Mouse (Mus musculus) myocyte (in vitro differentiated cells): Measurements from ENCODE around the gene Tln2. TPM values are rescaled to one million over a fixed set of nuclear protein-coding genes. Genes with fewer than 3 reads are reported as not detected.

Source experiments
- H3K27me3 ChIP-seq: one replicate; pipeline ENCODE4 v1.6.1; 2011; ENCODE audit not compliant: control insufficient read depth, insufficient read depth, insufficient read length
- H3K36me3 ChIP-seq: one replicate; pipeline ENCODE4 v1.6.1; 2011; ENCODE audit not compliant: control insufficient read depth, insufficient read depth
- H3K4me2 ChIP-seq: one replicate; pipeline ENCODE4 v1.6.1; 2011; ENCODE audit warnings: low read depth, control low read depth
- H3K4me3 ChIP-seq: one replicate; pipeline ENCODE4 v1.5.1; 2011; ENCODE audit warnings: mild to moderate bottlenecking, control low read depth, moderate library complexity
- H3K79me2 ChIP-seq: one replicate; pipeline ENCODE4 v1.6.1; 2011; ENCODE audit not compliant: control insufficient read depth, insufficient read depth
- H3ac ChIP-seq: one replicate; pipeline ENCODE4 v1.6.1; 2011; ENCODE audit not compliant: control insufficient read depth, insufficient read length
- CEBPB ChIP-seq: IDR thresholded peaks from 2 replicates; pipeline ENCODE4 v1.6.1; 2011; ENCODE audit warnings: mild to moderate bottlenecking, moderate library complexity; ENCODE audit not compliant: poor library complexity, insufficient read depth, severe bottlenecking
- E2F4 ChIP-seq: IDR thresholded peaks from one replicate; pipeline ENCODE4 v1.6.1; 2011; ENCODE audit warnings: mild to moderate bottlenecking, control low read depth, moderate library complexity; ENCODE audit not compliant: insufficient read depth
- MAX ChIP-seq: IDR thresholded peaks from one replicate; pipeline ENCODE4 v1.6.1; 2011; ENCODE audit warnings: low read depth, mild to moderate bottlenecking, control low read depth
- MYOD1 ChIP-seq, 3 experiments: IDR thresholded peaks; one replicate each; pipeline ENCODE4 v1.6.1; 2011; ENCODE audit warnings: control low read depth in 2 of 3, low read depth in 2 of 3, mild to moderate bottlenecking in 2 of 3, moderate library complexity in 1 of 3; ENCODE audit not compliant: insufficient read length in 2 of 3, control insufficient read depth in 1 of 3
- MYOG ChIP-seq, 3 experiments: IDR thresholded peaks; one replicate each; pipeline ENCODE4 v1.6.1; 2011; ENCODE audit warnings: control low read depth in 2 of 3, low read depth in 2 of 3, mild to moderate bottlenecking in 2 of 3; ENCODE audit not compliant: insufficient read length in 2 of 3, control insufficient read depth in 1 of 3, insufficient read depth in 1 of 3
- POLR2A ChIP-seq: IDR thresholded peaks from one replicate; pipeline ENCODE4 v1.6.1; 2011; ENCODE audit warnings: low read depth, mild to moderate bottlenecking, control low read depth, moderate library complexity; ENCODE audit not compliant: insufficient read length
- POLR2AphosphoS2 ChIP-seq: IDR thresholded peaks from one replicate; pipeline ENCODE4 v1.6.1; 2011; ENCODE audit warnings: low read depth, control low read depth; ENCODE audit not compliant: insufficient read length
- REST ChIP-seq: IDR thresholded peaks from one replicate; pipeline ENCODE4 v1.6.1; 2011; ENCODE audit warnings: mild to moderate bottlenecking, control low read depth, moderate library complexity; ENCODE audit not compliant: insufficient read depth, insufficient read length
- SRF ChIP-seq: IDR thresholded peaks from one replicate; pipeline ENCODE4 v1.6.1; 2011; ENCODE audit warnings: low read depth; ENCODE audit not compliant: control insufficient read depth, insufficient read length
- TCF12 ChIP-seq: IDR thresholded peaks from one replicate; pipeline ENCODE4 v1.6.1; 2011; ENCODE audit warnings: mild to moderate bottlenecking, control low read depth; ENCODE audit not compliant: poor library complexity, insufficient read depth, severe bottlenecking
- TCF3 ChIP-seq: IDR thresholded peaks from one replicate; pipeline ENCODE4 v1.6.1; 2011; ENCODE audit warnings: low read depth, control low read depth; ENCODE audit not compliant: insufficient read length
- USF1 ChIP-seq: IDR thresholded peaks from one replicate; pipeline ENCODE4 v1.6.1; 2011; ENCODE audit warnings: low read depth, mild to moderate bottlenecking, control low read depth, moderate library complexity
- polyA plus RNA-seq: library from polyadenylated mRNA; unstranded; fragments of >200 nt; fragmentation: generic; extraction: Trizol; gene quantifications from one replicate; pipeline ENCODE4 v1.2.1, GENCODE M21; 2012; ENCODE audit warnings: missing spikeins

Tln2 gene
- polyA plus RNA-seq, 1 experiment: 28.6 TPM

GRCm38 (mm10) chr9:67496368-67496767, 63.1 kb downstream of the Tln2 start:
- Histone ChIP-seq H3K79me2 (peaks cover 4% of the 10 kb centered on the region), H3K4me3 (no peak overlapping the region), H3K27me3 (no peaks in the 10 kb centered on the region), H3K36me3 (peaks cover 4% of the 10 kb centered on the region), H3K4me2 (no peak overlapping the region), H3ac (no peak overlapping the region)
- TF ChIP-seq USF1: no peak
- peak; percentile 71; the same call in 1 of the 2 replicates for TF ChIP-seq CEBPB

GRCm38 (mm10) chr9:67495350-67495749, 64.2 kb downstream of the Tln2 start:
- no peak overlapping the region for H3K4me3 ChIP-seq
- TF ChIP-seq MYOG (IDR thresholded peaks at IDR 0.05; ENCODE audit: control insufficient read depth in 1 of 3, insufficient read depth in 1 of 3, insufficient read length in 2 of 3, low read depth in 2 of 3): no peak
- TF ChIP-seq E2F4: no peak
- TF ChIP-seq REST: no peak
- TF ChIP-seq POLR2A: no peak
- TF ChIP-seq POLR2AphosphoS2: no peak
- TF ChIP-seq SRF: no peak
- peak overlapping the region; percentile 20 for H3K4me2 ChIP-seq
- no peaks in the 10 kb centered on the region for H3K27me3 ChIP-seq
- H3K79me2 ChIP-seq: peaks cover 4% of the 10 kb centered on the region
- no peak overlapping the region for H3ac ChIP-seq
- H3K36me3 ChIP-seq: peaks cover 4% of the 10 kb centered on the region

GRCm38 (mm10) chr9:67493876-67494552, 65.5 kb downstream of the Tln2 start:
- H3K79me2 ChIP-seq: peaks cover 4% of the 10 kb centered on the region
- no peak for TF ChIP-seq REST
- no peak for TF ChIP-seq MAX
- peak; percentile 34 for TF ChIP-seq TCF3
- no peak for TF ChIP-seq USF1
- peak; percentile 93 to 97 (median 97) for TF ChIP-seq MYOD1 (IDR thresholded peaks at IDR 0.05; ENCODE audit: control insufficient read depth in 1 of 3, insufficient read length in 2 of 3, low read depth in 2 of 3)
- peak; percentile 81 for TF ChIP-seq CEBPB
- TF ChIP-seq POLR2AphosphoS2: no peak
- peak; percentile 54 for TF ChIP-seq TCF12
- H3K27me3 ChIP-seq: no peaks in the 10 kb centered on the region
- H3K36me3 ChIP-seq: peaks cover 4% of the 10 kb centered on the region
- no peak overlapping the region for H3K4me3 ChIP-seq
- no peak overlapping the region for H3ac ChIP-seq
- H3K4me2 ChIP-seq: peak overlapping the region; percentile 39

GRCm38 (mm10) chr9:67489370-67489769, 70.1 kb downstream of the Tln2 start:
- no peak overlapping the region for H3K4me3 ChIP-seq
- H3K36me3 ChIP-seq: peaks cover 4% of the 10 kb centered on the region
- no peaks in the 10 kb centered on the region for H3K27me3 ChIP-seq
- H3K79me2 ChIP-seq: no peaks in the 10 kb centered on the region
- no peak overlapping the region for H3K4me2 ChIP-seq
- no peak for TF ChIP-seq USF1
- no peak overlapping the region for H3ac ChIP-seq

- no peaks in the 10 kb centered on the region for H3K79me2 ChIP-seq
- peak overlapping the region; percentile 14 for H3K4me2 ChIP-seq
- TF ChIP-seq POLR2A (no peak), CEBPB (no peak), E2F4 (no peak), REST (no peak), MAX (no peak), POLR2AphosphoS2 (no peak), USF1 (no peak), MYOG (IDR thresholded peaks at IDR 0.05; ENCODE audit: control insufficient read depth in 1 of 3, insufficient read depth in 1 of 3, insufficient read length in 2 of 3, low read depth in 2 of 3) (no peak), TCF3 (no peak)
These were observed 72.9 kb downstream of the Tln2 start for GRCm38 (mm10) chr9:67486621-67487020.

More at GRCm38 (mm10) chr9:67486621-67487020, 72.9 kb downstream of the Tln2 start:
- H3K27me3 ChIP-seq: no peaks in the 10 kb centered on the region
- H3K36me3 ChIP-seq: no peaks in the 10 kb centered on the region
- no peak overlapping the region for H3K4me3 ChIP-seq
- no peak overlapping the region for H3ac ChIP-seq
